Mouse (Mus musculus): ENCODE measurements around the gene Tmsb10.

- TF ChIP-seq POLR2A (IDR thresholded peaks at IDR 0.05; ENCODE audit: control insufficient read depth in 1 of 2, insufficient read depth in 1 of 2, low read depth in 1 of 2, low read length in 2 of 2, poor library complexity in 1 of 2) (peak; percentile 76 to 79), NRF1 (IDR thresholded peaks at IDR 0.05; ENCODE audit: insufficient read depth, low read depth, low read length, poor library complexity, severe bottlenecking) (no peak), E2F4 (IDR thresholded peaks at IDR 0.05; ENCODE audit: borderline replicate concordance, low read depth, low read length) (no peak), MAZ (IDR thresholded peaks at IDR 0.05; ENCODE audit: low read depth, low read length) (no peak; the same call in 1 of the 2 replicates), SMC3 (IDR thresholded peaks at IDR 0.05; ENCODE audit: low read depth, low read length) (no peak), CTCF (IDR thresholded peaks at IDR 0.05 in 2 of 3, conservative IDR thresholded peaks at IDR 0.05 in 1 of 3; ENCODE audit: control insufficient read depth in 1 of 3, insufficient read depth in 1 of 3, low read depth in 2 of 3, low read length in 3 of 3, poor library complexity in 1 of 3, severe bottlenecking in 1 of 3) (no peak), TAL1 (IDR thresholded peaks at IDR 0.05; ENCODE audit: low read length) (no peak), EP300 (IDR thresholded peaks at IDR 0.05; ENCODE audit: low read depth in 1 of 2, low read length in 2 of 2) (no peak)
Measured at GRCm38 (mm10) chr6:72957676-72958641, 589 bp downstream of the Tmsb10 start.
